Mouse (Mus musculus): ENCODE measurements around the gene Arhgap35.
A peak's percentile ranks its signal among the peaks of the same experiment; 100 is the strongest.

Arhgap35 gene

GRCm38 (mm10) chr7:16519310-16519709, 95.5 kb downstream of the Arhgap35 start:
- ATAC-seq (ENCODE audit: low TSS enrichment): peak; percentile 52; the same call in 1 of the 2 replicates

- no peak for ATAC-seq (ENCODE audit: low TSS enrichment)
Measured at GRCm38 (mm10) chr7:16517198-16517597, 97.6 kb downstream of the Arhgap35 start.

GRCm38 (mm10) chr7:16507284-16507683, 107.5 kb downstream of the Arhgap35 start:
- ATAC-seq (ENCODE audit: low TSS enrichment): no peak; the same call in 1 of the 2 replicates

- ATAC-seq (ENCODE audit: low TSS enrichment): no peak
Measured at GRCm38 (mm10) chr7:16505226-16505593, 109.6 kb downstream of the Arhgap35 start.

- no peak for ATAC-seq (ENCODE audit: low TSS enrichment)
Measured at GRCm38 (mm10) chr7:16504573-16505225, 110.1 kb downstream of the Arhgap35 start.

- ATAC-seq (ENCODE audit: low TSS enrichment): no peak
Measured at GRCm38 (mm10) chr7:16501571-16501970, 113.2 kb downstream of the Arhgap35 start.

- ATAC-seq (ENCODE audit: low TSS enrichment): no peak
Measured at GRCm38 (mm10) chr7:16499671-16500104, 115.1 kb downstream of the Arhgap35 start.

GRCm38 (mm10) chr7:16496260-16496659, 118.5 kb downstream of the Arhgap35 start:
- no peak for ATAC-seq (ENCODE audit: low TSS enrichment)

- ATAC-seq (ENCODE audit: low TSS enrichment): 0 out of 2 replicates have a peak, but pooled peaks have one; percentile 24
Measured at GRCm38 (mm10) chr7:16493361-16493760, 121.4 kb downstream of the Arhgap35 start.

- peak; percentile 36; the same call in 1 of the 2 replicates for ATAC-seq (ENCODE audit: low TSS enrichment)
Measured at GRCm38 (mm10) chr7:16492211-16492610, 122.6 kb downstream of the Arhgap35 start.

GRCm38 (mm10) chr7:16491759-16492158, 123.0 kb downstream of the Arhgap35 start:
- peak; percentile 66; the same call in 1 of the 2 replicates for ATAC-seq (ENCODE audit: low TSS enrichment)

- ATAC-seq (ENCODE audit: low TSS enrichment): no peak
Measured at GRCm38 (mm10) chr7:16489948-16490347, 124.8 kb downstream of the Arhgap35 start.

GRCm38 (mm10) chr7:16488816-16489215, 126.0 kb downstream of the Arhgap35 start:
- ATAC-seq (ENCODE audit: low TSS enrichment): no peak

GRCm38 (mm10) chr7:16477628-16478027, 137.2 kb downstream of the Arhgap35 start, which contains the start of gene Npas1:
Gene Npas1, minus strand, starts transcription at chr7:16477728.
- no peak for ATAC-seq (ENCODE audit: low TSS enrichment)

- ATAC-seq (ENCODE audit: low TSS enrichment): no peak
Measured at GRCm38 (mm10) chr7:16476600-16476989, 138.2 kb downstream of the Arhgap35 start.

- ATAC-seq (ENCODE audit: low TSS enrichment): no peak; the same call in 1 of the 2 replicates
Measured at GRCm38 (mm10) chr7:16475764-16476599, 138.8 kb downstream of the Arhgap35 start.

GRCm38 (mm10) chr7:16475321-16475720, 139.5 kb downstream of the Arhgap35 start:
- ATAC-seq (ENCODE audit: low TSS enrichment): no peak

GRCm38 (mm10) chr7:16474445-16474844, 140.3 kb downstream of the Arhgap35 start:
- ATAC-seq (ENCODE audit: low TSS enrichment): no peak

GRCm38 (mm10) chr7:16473847-16474246, 140.9 kb downstream of the Arhgap35 start:
- ATAC-seq (ENCODE audit: low TSS enrichment): no peak

GRCm38 (mm10) chr7:16472116-16472709, 142.6 kb downstream of the Arhgap35 start:
- ATAC-seq (ENCODE audit: low TSS enrichment): no peak

- ATAC-seq (ENCODE audit: low TSS enrichment): no peak
Measured at GRCm38 (mm10) chr7:16471549-16471948, 143.2 kb downstream of the Arhgap35 start.

GRCm38 (mm10) chr7:16468115-16468514, 146.7 kb downstream of the Arhgap35 start:
- no peak for ATAC-seq (ENCODE audit: low TSS enrichment)
